Mouse (Mus musculus): Measurements from ENCODE around the gene Mmaa.

Mmaa gene

GRCm38 (mm10) chr8:79222752-79223141 is 72.0 kb downstream of the Mmaa start:
- no peak for DNase-seq (ENCODE audit: low spot score in 2 of 2)

DNA sequence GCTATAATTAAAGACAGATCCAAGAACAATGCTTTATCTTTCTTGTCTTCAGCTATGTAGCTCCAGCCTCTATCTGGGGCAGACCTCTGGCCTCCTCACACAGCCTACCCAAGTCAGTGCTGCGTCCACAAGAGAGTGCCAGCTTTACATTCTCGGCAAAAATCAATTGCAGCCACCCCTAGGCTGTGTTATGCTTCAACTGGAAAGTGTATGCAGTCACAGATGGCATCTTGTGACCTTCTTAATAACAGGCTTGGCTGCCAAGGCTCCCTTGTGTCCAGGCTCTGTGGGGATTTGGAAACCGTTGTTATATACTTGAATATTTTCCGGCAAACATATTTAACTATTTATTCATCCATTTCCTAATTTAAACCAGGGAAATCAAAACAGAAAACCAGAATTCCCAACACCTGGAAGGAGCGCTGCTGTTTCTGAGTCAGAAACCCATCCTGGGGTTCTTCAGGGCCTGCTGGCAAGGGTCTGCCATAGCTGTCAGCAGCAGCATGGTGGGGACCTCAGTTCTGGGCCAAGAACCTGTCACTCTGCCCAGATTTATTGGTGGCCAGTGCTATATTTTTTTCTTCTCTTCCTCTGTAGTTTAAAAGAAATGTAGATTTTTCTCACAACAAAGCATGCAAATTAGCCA is 72.5 kb downstream of the Mmaa start:
- no peak for DNase-seq (ENCODE audit: low spot score in 2 of 2)
